Mouse (Mus musculus): Measurements from ENCODE around the gene Acer1.
"Not testable (repeated sequence)": the region's sequence is repeated elsewhere in the genome, so short reads cannot be mapped to it uniquely, and the experiment has no call there.

Acer1 gene

GRCm38 (mm10) chr17:56952639-56953038 is 29.3 kb downstream of the Acer1 start:
- DNase-seq (ENCODE audit: inconsistent age in 2 of 2, low spot score in 1 of 2): no peak

GRCm38 (mm10) chr17:56950915-56951314 is 31.0 kb downstream of the Acer1 start:
- DNase-seq (ENCODE audit: inconsistent age in 2 of 2, low spot score in 1 of 2): peak; percentile 62 to 90

- no peak for DNase-seq (ENCODE audit: inconsistent age in 2 of 2, low spot score in 1 of 2)
Observed at GRCm38 (mm10) chr17:56938751-56939150, 43.2 kb downstream of the Acer1 start.

GRCm38 (mm10) chr17:56936731-56937130 is 45.2 kb downstream of the Acer1 start:
- no peak for DNase-seq (ENCODE audit: inconsistent age in 2 of 2, low spot score in 1 of 2)

- peak; percentile 99 to 100 for DNase-seq (ENCODE audit: inconsistent age in 2 of 2, low spot score in 1 of 2)
Observed at GRCm38 (mm10) chr17:56935363-56936131, 46.4 kb downstream of the Acer1 start, which contains the start of gene Mllt1. Mllt1 (minus strand) TSS chr17:56935415.

- DNase-seq (ENCODE audit: inconsistent age in 2 of 2, low spot score in 1 of 2): no peak
Observed at GRCm38 (mm10) chr17:56934545-56935330, 47.2 kb downstream of the Acer1 start.

- no peak for DNase-seq (ENCODE audit: inconsistent age in 2 of 2, low spot score in 1 of 2)
Observed at GRCm38 (mm10) chr17:56933395-56933794, 48.5 kb downstream of the Acer1 start.

- DNase-seq (ENCODE audit: inconsistent age in 2 of 2, low spot score in 1 of 2): peak in 1 of 2 experiments; percentile 66
Observed at GRCm38 (mm10) chr17:56930026-56930425, 51.9 kb downstream of the Acer1 start.

GRCm38 (mm10) chr17:56929530-56929929 is 52.4 kb downstream of the Acer1 start:
- DNase-seq (ENCODE audit: inconsistent age in 2 of 2, low spot score in 1 of 2): no peak

- peak; percentile 43 to 68 for DNase-seq (ENCODE audit: inconsistent age in 2 of 2, low spot score in 1 of 2)
Observed at GRCm38 (mm10) chr17:56929101-56929500, 52.8 kb downstream of the Acer1 start.

- no peak for DNase-seq (ENCODE audit: inconsistent age in 2 of 2, low spot score in 1 of 2)
Observed at GRCm38 (mm10) chr17:56925998-56926397, 55.9 kb downstream of the Acer1 start.

- no peak for DNase-seq (ENCODE audit: inconsistent age in 2 of 2, low spot score in 1 of 2)
Observed at GRCm38 (mm10) chr17:56919725-56920124, 62.2 kb downstream of the Acer1 start.

- no peak for DNase-seq (ENCODE audit: inconsistent age in 2 of 2, low spot score in 1 of 2)
Observed at GRCm38 (mm10) chr17:56917166-56917565, 64.8 kb downstream of the Acer1 start.

GRCm38 (mm10) chr17:56913444-56913843 is 68.5 kb downstream of the Acer1 start:
- no peak for DNase-seq (ENCODE audit: inconsistent age in 2 of 2, low spot score in 1 of 2)

GRCm38 (mm10) chr17:56913023-56913422 is 68.9 kb downstream of the Acer1 start:
- no peak for DNase-seq (ENCODE audit: inconsistent age in 2 of 2, low spot score in 1 of 2)

GRCm38 (mm10) chr17:56909764-56910163 is 72.2 kb downstream of the Acer1 start:
- DNase-seq (ENCODE audit: inconsistent age in 2 of 2, low spot score in 1 of 2): not testable (repeated sequence)

- peak in 1 of 2 experiments; percentile 29 for DNase-seq (ENCODE audit: inconsistent age in 2 of 2, low spot score in 1 of 2)
Observed at GRCm38 (mm10) chr17:56907887-56908286, 74.0 kb downstream of the Acer1 start.

- peak in 1 of 2 experiments; percentile 40 for DNase-seq (ENCODE audit: inconsistent age in 2 of 2, low spot score in 1 of 2)
Observed at GRCm38 (mm10) chr17:56907096-56907495, 74.8 kb downstream of the Acer1 start.

GRCm38 (mm10) chr17:56906166-56906565 is 75.8 kb downstream of the Acer1 start:
- DNase-seq (ENCODE audit: inconsistent age in 2 of 2, low spot score in 1 of 2): peak in 1 of 2 experiments; percentile 76
